Mouse (Mus musculus): ENCODE data around the gene Cs.

GRCm38 (mm10) chr10:128378462-128378861, 40.9 kb downstream of the Cs start:
- TF ChIP-seq CTCF (IDR thresholded peaks at IDR 0.05) (no peak), EP300 (IDR thresholded peaks at IDR 0.05) (no peak)

All from lung, postnatal 0 days (tissue).